Mouse (Mus musculus) embryonic fibroblast, embryonic 13.5 days (primary cell): ENCODE results near the gene Cmya5.

Experiments
- CTCF ChIP-seq: IDR thresholded peaks from 2 replicates; pipeline ENCODE4 v1.5.1; 2011; ENCODE audit warnings: mild to moderate bottlenecking, control low read depth, low read length, moderate library complexity, borderline replicate concordance; ENCODE audit not compliant: insufficient read depth
- POLR2A ChIP-seq: IDR thresholded peaks from 2 replicates; pipeline ENCODE4 v1.6.1; 2011; ENCODE audit warnings: low read depth, mild to moderate bottlenecking, control low read depth, low read length, moderate library complexity

GRCm38 (mm10) chr13:93137098-93137497 is 7.4 kb downstream of the Cmya5 start:
- TF ChIP-seq CTCF (no peak), POLR2A (no peak)
